Mouse (Mus musculus): ENCODE measurements at regions not wholly inside any gene's neighbourhood (a gene's known extent, or its start where the extent isn't known, plus 50 kb on each side); places are given as distances from the start of the nearest gene placed in this dataset.

DNA sequence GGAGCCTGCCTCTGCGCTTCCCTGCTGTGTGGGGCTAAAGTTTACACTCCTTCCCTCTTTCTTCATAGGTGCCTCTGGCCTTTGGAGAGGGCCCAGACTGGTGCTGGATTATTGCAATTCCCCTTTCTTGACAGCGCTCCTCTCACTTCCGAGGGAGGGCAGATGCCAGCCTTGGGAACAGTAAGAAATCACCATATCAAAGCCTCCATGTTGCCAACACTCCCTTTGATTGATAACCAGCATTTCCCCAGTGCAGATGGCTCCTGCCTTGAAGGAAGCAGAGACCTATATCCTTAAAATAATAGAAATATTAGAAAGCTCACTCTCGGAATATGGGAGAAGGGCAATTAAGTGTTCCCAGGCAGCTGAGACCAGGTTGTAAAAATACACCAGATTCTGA, 63.1 kb upstream of the Cep295 start:
- DNase-seq = no peak

DNA sequence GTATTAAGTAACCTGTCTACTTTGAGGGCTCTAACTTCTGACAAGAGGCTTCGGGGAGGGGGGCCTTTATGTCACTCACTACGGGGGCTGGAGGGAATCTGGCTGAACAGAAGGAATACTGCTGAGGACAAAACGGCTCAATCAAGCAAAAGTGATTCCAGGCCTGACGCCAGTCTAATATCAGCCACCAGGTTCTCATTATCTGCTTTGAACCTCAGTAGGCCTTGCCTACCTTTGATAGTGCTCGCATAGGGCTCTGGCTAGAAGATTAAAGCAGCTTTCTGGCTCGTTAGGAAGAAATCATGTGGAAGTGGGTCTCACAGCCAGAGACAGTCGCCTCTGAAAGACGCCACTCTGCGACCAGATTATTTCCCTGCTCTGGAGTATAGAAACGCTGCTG, 64.3 kb upstream of the Cep295 start:
- DNase-seq = no peak

DNA sequence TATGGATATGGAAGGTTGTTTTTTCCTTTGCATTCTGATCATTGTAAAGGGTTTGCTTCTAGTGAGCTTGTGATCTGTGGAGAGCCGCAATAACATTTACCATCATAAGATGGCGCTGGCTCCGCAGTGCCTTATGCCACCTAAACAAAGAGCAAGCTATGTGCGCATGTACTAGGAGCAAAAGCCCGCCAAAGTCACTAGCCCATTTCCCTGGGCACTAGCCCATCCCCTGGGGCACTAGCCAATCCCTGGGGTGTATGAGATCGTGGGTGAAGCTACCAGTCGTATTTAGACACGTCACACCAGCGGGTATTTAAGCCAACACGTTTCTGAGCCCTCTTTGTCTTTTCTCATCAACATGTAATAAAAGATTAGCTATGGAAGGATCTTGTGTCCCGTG, 59.0 kb upstream of the Smco4 start:
- DNase-seq = peak; percentile 10

DNA sequence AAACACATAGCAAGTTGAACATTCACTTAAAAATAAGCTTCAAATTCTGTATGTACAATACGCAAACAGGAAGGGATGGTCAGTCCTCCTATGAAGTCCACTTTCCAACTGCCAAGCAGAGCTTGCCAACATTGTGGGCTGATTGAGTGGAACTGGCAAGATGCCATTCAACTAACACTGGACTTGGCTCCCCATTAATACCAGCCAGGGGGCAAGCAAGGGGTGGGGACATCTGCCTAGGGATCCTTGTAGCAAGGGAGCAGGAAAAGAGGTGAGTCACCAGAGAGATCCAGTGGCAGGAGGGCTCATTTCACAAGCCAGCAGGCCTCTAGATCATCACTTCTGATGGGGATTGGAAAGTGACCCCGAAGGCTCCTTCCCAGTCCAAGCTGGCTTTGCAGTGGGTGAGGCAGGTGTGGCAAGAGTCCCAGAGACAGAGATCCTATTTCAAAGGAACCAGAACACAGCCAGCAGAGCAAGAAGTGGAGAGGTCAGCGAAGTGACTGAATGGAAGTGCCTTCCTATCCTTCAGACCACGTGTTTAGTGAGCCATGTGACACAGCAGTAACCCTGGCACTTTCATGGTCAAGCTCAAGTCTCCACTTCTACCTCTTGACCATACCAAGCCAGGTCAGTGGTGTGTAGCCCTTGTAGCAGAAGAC, 53.8 kb upstream of the Smco4 start:
- no peak for DNase-seq

DNA sequence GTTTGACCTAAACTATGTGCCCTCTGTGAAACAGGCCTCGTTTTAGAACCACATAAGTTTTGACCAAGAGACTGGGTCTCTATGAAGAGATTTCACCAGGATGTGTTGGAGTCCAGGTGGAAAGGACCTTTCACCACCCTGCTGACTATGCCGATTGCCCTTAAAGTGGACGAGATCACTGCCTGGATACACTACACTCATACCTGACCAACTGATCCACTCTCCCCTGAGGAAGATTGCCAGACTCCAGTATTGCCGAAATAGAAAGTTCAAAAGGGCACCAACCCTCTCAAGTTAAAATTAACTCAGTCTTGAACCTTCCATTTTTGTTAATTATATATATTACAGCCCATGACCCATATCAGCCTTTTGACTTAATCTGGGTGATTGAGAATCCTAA, 51.1 kb upstream of the Smco4 start:
- no peak for DNase-seq

Data from cerebellum, adult 9-10 months (tissue).